Mouse (Mus musculus) brain, embryonic 14.5 days (tissue): Measurements from ENCODE around the gene Glt1d1.

Source experiments
- CTCF ChIP-seq: fragments of 200-500 bp; IDR thresholded peaks from 2 replicates; pipeline ENCODE4 v1.5.1; 2012; ENCODE audit warnings: inconsistent platforms, mild to moderate bottlenecking, moderate library complexity, borderline replicate concordance; ENCODE audit not compliant: insufficient read depth, insufficient read length; ENCODE audit errors: extremely low read depth
- POLR2A ChIP-seq: fragments of 200-500 bp; IDR thresholded peaks from 2 replicates; pipeline ENCODE4 v1.6.1; 2012; ENCODE audit warnings: mild to moderate bottlenecking, inconsistent platforms, borderline replicate concordance; ENCODE audit not compliant: poor library complexity, insufficient read depth, insufficient read length, severe bottlenecking; ENCODE audit errors: extremely low read depth

DNA sequence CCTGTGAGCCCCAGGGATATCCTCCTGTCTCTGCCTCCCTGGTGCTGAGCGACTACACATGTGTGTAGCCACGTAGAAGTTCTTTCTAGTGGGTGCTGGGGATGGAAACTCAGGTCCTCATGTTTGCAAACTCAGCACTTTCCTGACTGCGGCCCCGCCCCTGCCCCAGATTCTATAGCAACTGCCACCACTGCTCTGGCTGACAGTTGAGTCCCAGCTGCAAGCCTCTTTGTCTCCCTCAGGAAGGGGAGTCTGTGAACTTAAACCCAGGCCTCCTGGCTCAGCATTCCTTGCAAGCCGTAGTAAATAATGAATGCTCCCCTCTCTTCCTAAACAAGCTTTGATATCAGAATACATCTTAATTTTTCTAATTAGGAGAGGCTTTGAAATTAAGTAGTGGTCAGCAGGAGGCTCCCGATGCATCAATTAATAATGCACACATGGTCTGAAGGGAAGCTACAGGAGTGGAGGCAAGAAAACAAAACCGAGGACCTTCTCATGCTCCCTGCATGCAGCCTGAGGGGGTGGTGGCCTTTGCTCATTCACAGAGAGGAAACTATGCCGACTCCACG lies 71.6 kb downstream of the Glt1d1 start:
- TF ChIP-seq CTCF (no peak), POLR2A (no peak)
